Mouse (Mus musculus) megakaryocyte-erythroid progenitor cell, adult 5-6 weeks (primary cell): ENCODE measurements around the gene Hoxa5. TPM values are rescaled to one million over a fixed set of nuclear protein-coding genes. Genes with fewer than 3 reads are reported as not detected.

ENCODE experiments used
- ATAC-seq: replicated peaks from 2 replicates; pipeline ENCODE4 v1.8.0; 2016; ENCODE audit warnings: mild to moderate bottlenecking, inconsistent platforms; ENCODE audit not compliant: severe bottlenecking, poor library complexity, low FRiP score, low TSS enrichment
- total RNA-seq, 2 experiments: library from RNA; stranded (forward) in 1 of 2; stranded (reverse) in 1 of 2; fragments of 200-1000, 215-1000 nt in 1 of 2; fragments of >200 nt in 1 of 2; fragmentation: Nextera tagmentation in 1 of 2; gene quantifications; 2 replicates each; pipeline ENCODE4 v1.2.3; 2014 to 2017

Hoxa5 gene
- total RNA-seq (2014; fragmentation: Nextera tagmentation) = 1.1 and 2.6 TPM in 2 replicates
- 0.56 and 0.76 TPM in 2 replicates for total RNA-seq (2017)

DNA sequence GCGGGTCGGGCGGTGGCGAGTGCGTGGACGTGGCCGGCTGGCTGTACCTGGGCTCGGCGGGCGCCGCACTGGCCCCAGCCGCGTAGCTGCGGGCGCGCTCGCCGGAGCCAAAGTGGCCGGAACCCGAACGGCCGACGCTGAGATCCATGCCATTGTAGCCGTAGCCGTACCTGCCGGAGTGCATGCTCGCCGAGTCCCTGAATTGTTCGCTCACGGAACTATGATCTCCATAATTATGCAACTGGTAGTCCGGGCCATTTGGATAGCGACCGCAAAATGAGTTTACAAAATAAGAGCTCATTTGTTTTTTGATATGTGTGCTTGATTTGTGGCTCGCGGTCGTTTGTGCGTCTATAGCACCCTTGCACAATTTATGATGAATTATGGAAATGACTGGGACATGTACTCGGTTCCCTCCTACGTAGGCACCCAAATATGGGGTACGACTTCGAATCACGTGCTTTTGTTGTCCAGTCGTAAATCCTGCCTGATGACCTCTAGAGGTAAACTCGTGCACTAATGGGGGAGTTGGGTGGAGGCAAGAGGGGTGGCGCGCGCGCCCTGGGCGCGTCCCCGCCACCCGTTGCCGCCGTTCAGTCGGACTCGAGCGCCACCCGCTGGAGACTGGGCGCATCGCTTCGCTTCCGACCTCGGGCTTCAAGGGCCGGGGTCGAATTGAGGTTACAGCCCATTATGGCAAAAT, at the start of gene Hoxa5:
TSS of gene Hoxa5 (minus strand) at position 538 of the 703 bp plus-strand sequence.
- ATAC-seq = no peak

DNA sequence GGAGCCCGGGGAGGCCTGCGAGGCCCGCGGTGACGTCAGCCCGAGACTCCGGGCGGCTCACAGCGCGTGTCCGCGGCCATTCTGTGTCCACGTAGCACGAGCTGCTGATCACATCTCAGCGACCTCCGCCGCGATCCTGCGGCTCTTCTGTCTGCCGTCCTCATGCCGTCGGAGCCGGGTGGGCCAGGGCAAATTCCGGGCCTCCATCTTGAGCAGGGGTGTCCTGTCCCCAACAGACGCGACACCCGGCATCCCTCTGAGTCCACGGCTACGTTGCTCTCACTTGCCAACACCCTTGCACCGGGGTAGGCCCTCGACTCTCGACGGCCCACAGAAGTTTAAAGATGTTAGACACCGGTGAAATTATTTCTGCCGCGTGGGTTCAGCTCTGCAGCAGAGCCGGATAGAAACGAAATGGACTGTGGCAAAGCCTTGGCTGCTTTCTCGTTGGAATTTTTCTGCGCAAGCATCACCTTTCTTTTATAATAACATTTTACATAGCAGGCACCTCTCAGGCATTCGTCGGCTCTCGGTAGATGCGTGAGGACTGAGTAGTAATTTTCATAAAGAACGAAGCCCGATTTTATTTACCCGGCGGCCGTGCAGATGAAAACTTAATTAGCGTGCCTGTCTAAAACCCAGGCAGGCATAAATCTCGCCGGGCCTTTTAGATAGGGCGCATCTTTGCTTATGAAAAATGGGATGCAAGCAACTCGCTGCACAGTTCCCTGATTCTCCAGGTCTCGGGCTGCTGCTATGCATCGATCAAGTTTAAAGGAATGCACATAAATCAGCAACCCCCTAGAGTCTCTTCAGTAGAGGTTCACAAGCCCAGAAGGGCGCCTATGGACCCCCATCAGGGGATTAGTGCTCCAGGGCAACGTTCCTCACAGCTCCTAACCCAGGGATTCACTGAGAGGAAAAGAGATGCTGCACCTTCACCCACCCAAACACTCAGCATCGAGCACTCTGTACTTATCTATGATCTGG, 49.4 kb upstream of the Hoxa5 start:
- no peak for ATAC-seq

GRCm38 (mm10) chr6:52252775-52253376, 48.5 kb upstream of the Hoxa5 start:
- peak; percentile 9; the same call in 1 of the 2 replicates for ATAC-seq

- no peak for ATAC-seq
These were observed 47.8 kb upstream of the Hoxa5 start for GRCm38 (mm10) chr6:52252016-52252774.

DNA sequence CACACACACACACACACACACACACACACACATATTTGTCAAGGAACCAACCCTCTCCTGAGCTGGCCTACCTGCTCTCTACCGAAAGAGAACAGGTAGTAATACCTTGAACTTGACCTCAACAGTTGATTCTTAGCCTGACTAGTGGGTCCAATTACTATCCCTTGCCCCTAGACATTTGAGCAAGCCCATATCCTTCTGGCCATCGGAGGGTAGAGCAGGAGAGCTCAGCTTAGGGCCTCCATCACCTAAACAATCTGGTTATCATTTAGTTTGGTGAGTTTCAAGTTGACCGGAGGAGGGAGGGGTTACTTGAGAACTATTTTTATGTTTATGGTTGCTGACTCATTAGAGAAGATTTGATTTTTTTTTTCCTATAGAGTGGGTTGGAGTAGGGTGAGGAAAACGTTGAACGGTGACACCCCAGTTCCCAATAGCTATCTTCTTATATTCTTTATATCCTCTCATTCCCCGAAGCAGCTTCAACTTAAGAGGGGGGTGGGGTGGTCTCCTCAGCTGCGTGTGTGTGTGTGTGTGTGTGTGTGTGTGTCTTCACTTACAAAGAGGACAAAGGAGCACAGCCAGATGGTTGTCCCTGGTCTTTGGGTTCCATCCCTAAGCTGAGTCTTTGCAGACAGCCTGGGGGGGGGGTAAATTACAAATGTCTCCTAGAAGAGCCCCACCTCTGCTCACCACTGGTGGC, 46.9 kb upstream of the Hoxa5 start:
- ATAC-seq = no peak

- no peak for ATAC-seq
These were observed 45.4 kb upstream of the Hoxa5 start for GRCm38 (mm10) chr6:52249826-52250225.

DNA sequence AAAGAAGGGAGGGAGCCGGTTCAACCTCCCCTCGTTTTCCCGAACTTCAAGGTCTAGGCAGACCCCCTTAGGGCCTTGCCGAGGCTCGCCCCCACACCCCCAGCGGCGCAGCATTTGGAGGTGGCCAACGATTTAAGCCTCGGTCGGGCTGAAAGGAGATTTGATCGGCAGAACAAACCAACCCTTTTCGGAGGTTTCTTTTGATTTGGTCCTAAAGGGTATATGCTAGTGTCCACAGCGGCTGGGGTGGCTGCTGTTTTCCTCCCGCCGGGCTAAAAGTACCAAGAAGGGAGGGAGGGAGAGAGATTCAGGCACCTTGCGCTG, 45.0 kb upstream of the Hoxa5 start:
- no peak for ATAC-seq

- no peak for ATAC-seq
These were observed 44.4 kb upstream of the Hoxa5 start for GRCm38 (mm10) chr6:52248638-52249414.

GRCm38 (mm10) chr6:52247766-52248637, 43.6 kb upstream of the Hoxa5 start:
- ATAC-seq = no peak

DNA sequence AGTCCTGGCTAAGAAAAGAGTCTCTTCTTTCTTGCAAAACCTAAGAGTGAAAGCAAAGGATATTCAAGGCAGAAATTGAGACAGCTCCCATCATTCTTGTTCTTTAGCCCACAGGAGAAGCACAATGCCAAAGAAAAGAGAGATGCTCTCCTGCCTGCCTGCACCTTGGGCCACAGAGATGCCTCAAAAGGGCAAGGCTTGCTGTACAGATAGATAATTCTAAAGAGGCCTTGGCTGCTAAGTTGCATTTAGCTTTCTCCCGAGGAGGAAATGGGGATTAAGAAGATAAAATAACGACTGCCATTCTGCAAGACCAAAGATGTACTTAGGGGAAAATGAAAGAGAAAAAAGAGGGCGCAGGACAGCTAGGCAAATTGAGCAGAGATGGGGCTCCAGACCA, 42.5 kb upstream of the Hoxa5 start:
- ATAC-seq = no peak

DNA sequence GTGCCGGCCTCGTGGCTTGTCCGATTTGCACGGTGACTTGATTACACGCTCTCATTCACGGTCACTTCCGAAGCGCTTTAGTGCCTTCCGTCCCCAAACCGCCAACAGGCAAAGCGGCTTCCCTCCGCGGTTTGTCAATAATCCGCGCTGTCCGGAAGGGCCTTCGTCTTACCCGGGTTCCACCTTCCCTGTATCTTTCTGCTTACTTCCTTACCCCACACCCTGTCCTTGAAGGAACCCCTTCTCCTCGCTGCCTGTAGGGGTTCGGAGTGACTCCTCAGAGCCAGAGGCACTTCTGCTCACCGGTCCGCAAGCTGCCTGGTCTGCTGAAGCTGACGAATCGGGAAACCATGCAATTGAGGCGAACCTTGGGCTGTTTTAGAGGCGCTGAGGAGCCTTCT, 42.0 kb upstream of the Hoxa5 start:
- ATAC-seq = no peak

- no peak for ATAC-seq
These were observed 41.4 kb upstream of the Hoxa5 start, which contains the start of gene Hoxa11 for GRCm38 (mm10) chr6:52245757-52246142. Gene Hoxa11, minus strand, starts transcription at chr6:52245810.

DNA sequence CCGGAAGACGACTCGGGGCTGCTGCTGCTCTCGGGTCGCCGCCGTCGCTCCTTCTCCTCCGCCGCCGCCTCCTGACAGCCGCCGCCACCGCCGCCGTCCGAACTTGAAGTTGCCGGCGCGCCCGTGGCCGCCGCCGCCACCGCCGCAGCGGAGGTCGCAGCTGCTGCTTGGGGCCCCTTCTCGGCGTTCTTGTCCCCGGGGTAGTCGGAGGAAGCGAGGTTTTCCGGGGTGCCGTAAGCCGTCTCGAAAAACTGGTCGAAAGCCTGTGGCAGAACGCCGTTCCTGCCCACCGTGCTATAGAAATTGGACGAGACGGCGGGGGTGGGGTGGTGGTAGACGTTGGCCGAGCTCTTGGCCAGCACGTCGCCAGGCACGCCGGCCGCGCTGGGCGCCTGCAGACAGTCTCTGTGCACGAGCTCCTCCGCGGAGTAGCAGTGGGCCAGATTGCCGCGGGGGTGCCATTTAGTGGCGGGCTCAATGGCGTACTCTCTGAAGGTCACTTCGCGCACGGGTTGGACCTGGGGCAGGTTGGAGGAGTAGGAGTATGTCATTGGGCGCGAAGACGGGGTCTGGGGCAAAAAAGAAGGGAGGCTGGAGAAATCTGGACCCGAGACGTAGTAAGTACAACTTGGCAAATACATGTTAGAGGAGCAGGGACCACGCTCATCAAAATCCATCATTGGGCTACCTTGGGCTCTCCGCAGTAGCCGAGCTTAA, 40.8 kb upstream of the Hoxa5 start:
- no peak for ATAC-seq

- ATAC-seq = no peak
These were observed 40.2 kb upstream of the Hoxa5 start for GRCm38 (mm10) chr6:52244471-52245039.

GRCm38 (mm10) chr6:52243681-52244121, 39.3 kb upstream of the Hoxa5 start:
- ATAC-seq = no peak

- no peak for ATAC-seq
These were observed 38.5 kb upstream of the Hoxa5 start for GRCm38 (mm10) chr6:52242801-52243332.
